In genomic region chr14:62759771-62760320, GRCm38 (mm10) we compare ENCODE assay signal across 8 mouse cellular contexts. TPM values are rescaled to one million over a fixed set of nuclear protein-coding genes. Genes with fewer than 3 reads are reported as not detected.
DNase-seq lines count a peak whose midpoint lies in the region; ATAC-seq lines count a peak whose summit lies in the region.

No protein-coding gene starts in this region.

- peak; percentile 86 for DNase-seq in adrenal gland, adult 2 months
- peak; percentile 88 for DNase-seq in embryo, embryonic 9.5 days (ENCODE audit: extremely low spot score)
- peak; percentile 79 for DNase-seq in kidney, adult 11 months
- peak; percentile 86 for DNase-seq in limb, embryonic 10.5 days (ENCODE audit: low spot score)
- peak; percentile 54 for DNase-seq in skeletal muscle tissue, adult 2 months (ENCODE audit: low read depth, low spot score)

- peak; percentile 6; the same call in 1 of the 2 replicates for ATAC-seq in granulocyte monocyte progenitor cell, adult 5-6 weeks (replicated peaks; ENCODE audit: poor library complexity, severe bottlenecking)
- ATAC-seq in midbrain, embryonic 12.5 days (ENCODE audit: low FRiP score, low read depth), result peak; percentile 47
- no peak for ATAC-seq in activated CD4-positive, CD25-positive, alpha-beta regulatory T cell, adult 4 months

- H3K4me1 ChIP-seq in limb, embryonic 10.5 days, result peaks cover 19% of the 10 kb centered on the region
- H3K4me1 ChIP-seq in midbrain, embryonic 12.5 days, result peaks cover 15% of the 10 kb centered on the region

- WGBS in limb, embryonic 10.5 days, result 2% methylated on average over 36 of the region's 38 CpGs
- under 1% methylated on average over 32 of the region's 38 CpGs for WGBS in midbrain, embryonic 12.5 days

- no peaks in the 10 kb centered on the region for H3K27me3 ChIP-seq in limb, embryonic 10.5 days (ENCODE audit: low read depth, poor library complexity, severe bottlenecking)
- H3K27me3 ChIP-seq in midbrain, embryonic 12.5 days, result no peaks in the 10 kb centered on the region

- peaks cover 28% of the 10 kb centered on the region for H3K36me3 ChIP-seq in limb, embryonic 10.5 days
- peaks cover 11% of the 10 kb centered on the region for H3K36me3 ChIP-seq in midbrain, embryonic 12.5 days

- H3K4me3 ChIP-seq in limb, embryonic 10.5 days, result peak overlapping the region; percentile 96
- H3K4me3 ChIP-seq in midbrain, embryonic 12.5 days, result peak overlapping the region; percentile 89

- H3K9me3 ChIP-seq in limb, embryonic 10.5 days (replicated peaks), result no peaks in the 10 kb centered on the region
- no peaks in the 10 kb centered on the region for H3K9me3 ChIP-seq in midbrain, embryonic 12.5 days

- H3K9ac ChIP-seq in midbrain, embryonic 12.5 days (replicated peaks), result peak overlapping the region; percentile 95

- H3K27ac ChIP-seq in limb, embryonic 10.5 days, result peak overlapping the region; percentile 99
- H3K27ac ChIP-seq in midbrain, embryonic 12.5 days (replicated peaks), result peak overlapping the region; percentile 95

- peak overlapping the region; percentile 80 for H3K4me2 ChIP-seq in midbrain, embryonic 12.5 days (replicated peaks)

RNA-seq across cellular contexts. Expression of gene Ints6, which starts 1.1 kb away (rescaled TPM):
- total RNA-seq in adrenal gland, adult 2 months (2021), result 10 to 100 TPM; 42.6 to 60.3 TPM
- 13.5 and 16.2 TPM in 2 replicates for polyA plus RNA-seq in adrenal gland, adult 2 months (2012; rRNA removed)
- 32.1 and 38.8 TPM in 2 replicates for total RNA-seq in granulocyte monocyte progenitor cell, adult 5-6 weeks (2014; fragmentation: Nextera tagmentation)
- 62.6 and 110 TPM in 2 replicates for total RNA-seq in granulocyte monocyte progenitor cell, adult 5-6 weeks (2017)
- polyA plus RNA-seq in limb, embryonic 10.5 days (2016; fragmentation: Nextera tagmentation; extraction: Ambion mirVana), result 18.1 and 25.4 TPM in 2 replicates
- 24.2 and 24.8 TPM in 2 replicates for polyA plus RNA-seq in midbrain, embryonic 12.5 days (2016; fragmentation: Nextera tagmentation; extraction: Ambion mirVana)
- 10 to 100 TPM; 14.9 to 20.7 TPM for polyA plus RNA-seq in activated CD4-positive, CD25-positive, alpha-beta regulatory T cell, adult 4 months (2017; shearing (Covaris generic))
